Mouse (Mus musculus): ENCODE measurements at regions not wholly inside any gene's neighbourhood (a gene's known extent, or its start where the extent isn't known, plus 50 kb on each side); places are given as distances from the start of the nearest gene placed in this dataset.
"Not testable (repeated sequence)": the region's sequence is repeated elsewhere in the genome, so short reads cannot be mapped to it uniquely, and the experiment has no call there.

GRCm38 (mm10) chr14:102790916-102791315 lies 191.5 kb downstream of the Kctd12 start:
- no peak for DNase-seq

- no peak for DNase-seq
Observed at GRCm38 (mm10) chr14:102782227-102782626, 200.2 kb downstream of the Kctd12 start.

- DNase-seq = peak; percentile 2 to 5
Observed at GRCm38 (mm10) chr14:102769716-102770115, 212.7 kb downstream of the Kctd12 start.

GRCm38 (mm10) chr14:102748687-102749086 lies 233.8 kb downstream of the Kctd12 start:
- DNase-seq = no peak

GRCm38 (mm10) chr14:102742331-102742730 lies 240.1 kb downstream of the Kctd12 start:
- no peak for DNase-seq

GRCm38 (mm10) chr14:102736656-102737055 lies 245.8 kb downstream of the Kctd12 start:
- no peak for DNase-seq

- DNase-seq = not testable (repeated sequence)
Observed at GRCm38 (mm10) chr14:102733718-102734117, 248.7 kb downstream of the Kctd12 start.

- DNase-seq = no peak
Observed at GRCm38 (mm10) chr14:102731746-102732145, 250.7 kb downstream of the Kctd12 start.

- no peak for DNase-seq
Observed at GRCm38 (mm10) chr14:102722633-102723032, 259.8 kb downstream of the Kctd12 start.

- DNase-seq = no peak
Observed at GRCm38 (mm10) chr14:102718558-102718957, 263.9 kb downstream of the Kctd12 start.

- DNase-seq = no peak
Observed at GRCm38 (mm10) chr14:102712600-102712999, 269.8 kb downstream of the Kctd12 start.

GRCm38 (mm10) chr14:102706704-102707336 lies 275.6 kb downstream of the Kctd12 start:
- DNase-seq = no peak

GRCm38 (mm10) chr14:102701108-102701507 lies 281.3 kb downstream of the Kctd12 start:
- no peak for DNase-seq

GRCm38 (mm10) chr14:102700457-102700856 lies 282.0 kb downstream of the Kctd12 start:
- DNase-seq = no peak

GRCm38 (mm10) chr14:102699015-102699414 lies 283.4 kb downstream of the Kctd12 start:
- no peak for DNase-seq

- DNase-seq = no peak
Observed at GRCm38 (mm10) chr14:102686791-102687190, 295.6 kb downstream of the Kctd12 start.

GRCm38 (mm10) chr14:102676582-102676981 lies 305.9 kb downstream of the Kctd12 start:
- no peak for DNase-seq

- no peak for DNase-seq
Observed at GRCm38 (mm10) chr14:102674635-102675034, 307.8 kb downstream of the Kctd12 start.

- DNase-seq = no peak
Observed at GRCm38 (mm10) chr14:102673724-102674123, 308.7 kb downstream of the Kctd12 start.

GRCm38 (mm10) chr14:102663240-102663639 lies 319.2 kb downstream of the Kctd12 start:
- no peak for DNase-seq

GRCm38 (mm10) chr14:102660351-102660750 lies 322.1 kb downstream of the Kctd12 start:
- no peak for DNase-seq

- DNase-seq = no peak
Observed at GRCm38 (mm10) chr14:102656235-102656634, 326.2 kb downstream of the Kctd12 start.

GRCm38 (mm10) chr14:102629601-102630000 lies 352.8 kb downstream of the Kctd12 start:
- no peak for DNase-seq

- no peak for DNase-seq
Observed at GRCm38 (mm10) chr14:102621546-102621945, 360.9 kb downstream of the Kctd12 start.

GRCm38 (mm10) chr14:102619056-102619455 lies 363.4 kb downstream of the Kctd12 start:
- no peak for DNase-seq
